Mouse (Mus musculus): ENCODE data around the gene Kcnt1.

Gene Kcnt1

GRCm38 (mm10) chr2:25878516-25878915 lies 15.0 kb downstream of the Kcnt1 start:
- DNase-seq, result no peak

- DNase-seq, result no peak
Measured at GRCm38 (mm10) chr2:25879061-25879460, 15.5 kb downstream of the Kcnt1 start.

- DNase-seq, result peak; percentile 60
Measured at GRCm38 (mm10) chr2:25882276-25882675, 18.7 kb downstream of the Kcnt1 start.

GRCm38 (mm10) chr2:25884756-25885155 lies 21.2 kb downstream of the Kcnt1 start:
- DNase-seq, result no peak

- DNase-seq, result no peak
Measured at GRCm38 (mm10) chr2:25887226-25887625, 23.7 kb downstream of the Kcnt1 start.

GRCm38 (mm10) chr2:25888144-25888543 lies 24.6 kb downstream of the Kcnt1 start:
- peak; percentile 26 for DNase-seq

- DNase-seq, result no peak
Measured at GRCm38 (mm10) chr2:25892440-25892839, 28.9 kb downstream of the Kcnt1 start.

GRCm38 (mm10) chr2:25898970-25899369 lies 35.4 kb downstream of the Kcnt1 start:
- no peak for DNase-seq

- no peak for DNase-seq
Measured at GRCm38 (mm10) chr2:25909872-25910271, 46.3 kb downstream of the Kcnt1 start.

GRCm38 (mm10) chr2:25913247-25913646 lies 49.7 kb downstream of the Kcnt1 start:
- DNase-seq, result peak; percentile 27

- DNase-seq, result no peak
Measured at GRCm38 (mm10) chr2:25914201-25914600, 50.7 kb downstream of the Kcnt1 start.

- no peak for DNase-seq
Measured at GRCm38 (mm10) chr2:25914821-25915220, 51.3 kb downstream of the Kcnt1 start.

GRCm38 (mm10) chr2:25918408-25918807 lies 54.9 kb downstream of the Kcnt1 start:
- DNase-seq, result no peak

- DNase-seq, result peak; percentile 18
Measured at GRCm38 (mm10) chr2:25919972-25920371, 56.4 kb downstream of the Kcnt1 start.

GRCm38 (mm10) chr2:25923799-25924198 lies 60.3 kb downstream of the Kcnt1 start:
- DNase-seq, result no peak

- no peak for DNase-seq
Measured at GRCm38 (mm10) chr2:25924934-25925333, 61.4 kb downstream of the Kcnt1 start.

GRCm38 (mm10) chr2:25927821-25928220 lies 64.3 kb downstream of the Kcnt1 start:
- DNase-seq, result no peak

GRCm38 (mm10) chr2:25931249-25931859 lies 67.8 kb downstream of the Kcnt1 start:
- DNase-seq, result peak; percentile 50

- DNase-seq, result no peak
Measured at GRCm38 (mm10) chr2:25940503-25940902, 77.0 kb downstream of the Kcnt1 start.

- no peak for DNase-seq
Measured at GRCm38 (mm10) chr2:25943822-25944221, 80.3 kb downstream of the Kcnt1 start.

GRCm38 (mm10) chr2:25947950-25948349 lies 84.4 kb downstream of the Kcnt1 start:
- DNase-seq, result peak; percentile 74

- DNase-seq, result no peak
Measured at GRCm38 (mm10) chr2:25949291-25949690, 85.8 kb downstream of the Kcnt1 start.

Measured in kidney, postnatal 10 days (tissue).